Mouse (Mus musculus) kidney, postnatal 0 days (tissue): Measurements from ENCODE around the gene Myod1. TPM values are rescaled to one million over a fixed set of nuclear protein-coding genes. Genes with fewer than 3 reads are reported as not detected.

Source experiments
- ATAC-seq: fragments of 200-750 bp; cut with Nextera tagmentation; replicated peaks from 2 replicates; pipeline ENCODE4 v1.8.0; 2017; ENCODE audit warnings: low read depth, moderate number of reproducible peaks, moderate TSS enrichment, moderate library complexity; ENCODE audit not compliant: low FRiP score
- DNase-seq: peaks from one replicate; pipeline ENCODE4 v3.0.0-alpha.2; 2016; ENCODE audit warnings: low spot score
- H3K27ac ChIP-seq: fragments of 300-500 bp; sonication (generic); 2 replicates; pipeline ENCODE4 v1.5.1; 2014; ENCODE audit warnings: mild to moderate bottlenecking
- H3K27me3 ChIP-seq: fragments of 300-500 bp; sonication (generic); 2 replicates; pipeline ENCODE4 v1.6.1; 2014; ENCODE audit warnings: low read length, mixed read lengths; ENCODE audit not compliant: insufficient read depth
- H3K36me3 ChIP-seq: fragments of 300-500 bp; sonication (generic); 2 replicates; pipeline ENCODE4 v1.6.1; 2014; ENCODE audit warnings: low read length, mixed read lengths; ENCODE audit not compliant: insufficient read depth
- H3K4me1 ChIP-seq: fragments of 300-500 bp; sonication (generic); replicated peaks from 2 replicates; pipeline ENCODE4 v1.6.1; 2014; ENCODE audit warnings: antibody characterized with exemption, low read length, mixed read lengths; ENCODE audit not compliant: insufficient read depth
- H3K4me2 ChIP-seq: fragments of 300-500 bp; sonication (generic); 2 replicates; pipeline ENCODE4 v1.6.1; 2014; ENCODE audit warnings: mild to moderate bottlenecking, low read length, moderate library complexity, mixed read lengths
- H3K4me3 ChIP-seq: fragments of 300-500 bp; sonication (generic); replicated peaks from 2 replicates; pipeline ENCODE4 v1.5.1; 2014; ENCODE audit warnings: low read depth, low read length
- H3K9ac ChIP-seq: fragments of 300-500 bp; sonication (generic); 2 replicates; pipeline ENCODE4 v1.6.1; 2014; ENCODE audit warnings: low read depth, low read length
- H3K9me3 ChIP-seq: fragments of 300-500 bp; sonication (generic); replicated peaks from 2 replicates; pipeline ENCODE4 v1.6.1; 2016; ENCODE audit warnings: low read length, inconsistent platforms, mixed read lengths
- CTCF ChIP-seq: IDR thresholded peaks from 2 replicates; pipeline ENCODE4 v1.5.1; 2016; ENCODE audit warnings: antibody characterized with exemption, low read depth, mild to moderate bottlenecking, moderate library complexity
- WGBS: fragments of 180-500 bp; shearing (Covaris S2); extraction: QIAGEN DNeasy Blood & Tissue Kit; methylation state at CpG from one replicate; pipeline ENCODE4 v1.1.7; 2014; 5-methylcytosine and 5-hydroxymethylcytosine counted together
- polyA plus RNA-seq: library from polyadenylated mRNA; unstranded; fragments of >200 nt; fragmentation: Nextera tagmentation; extraction: Ambion mirVana; gene quantifications from 2 replicates; pipeline ENCODE4 v1.2.1, GENCODE M21; 2015

The Myod1 gene
- polyA plus RNA-seq, 1 experiment from 2014 or later = not detected

DNA sequence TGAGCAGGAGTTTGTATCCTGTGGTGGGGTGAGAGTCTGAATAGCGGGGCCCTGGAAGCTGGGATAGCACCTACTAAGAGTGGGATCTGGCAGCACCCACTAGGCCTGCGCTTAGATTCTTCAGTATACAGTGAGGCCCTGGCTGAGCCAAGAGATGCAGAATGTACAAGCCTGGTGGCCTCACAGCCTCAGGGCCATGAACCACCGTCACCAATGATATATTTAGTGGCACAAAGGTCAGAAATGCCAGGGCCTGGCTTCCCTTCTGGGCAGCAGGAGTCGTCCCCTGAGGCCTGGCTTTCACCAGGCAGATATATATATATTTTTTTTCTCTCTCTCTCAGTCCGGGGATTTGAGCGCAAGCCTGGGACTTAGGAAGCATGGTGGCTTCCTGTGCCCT lies 34.5 kb downstream of the Myod1 start:
- H3K27ac ChIP-seq = no peak overlapping the region
- no peaks in the 10 kb centered on the region for H3K36me3 ChIP-seq
- H3K27me3 ChIP-seq = no peaks in the 10 kb centered on the region
- no peak overlapping the region for H3K9ac ChIP-seq
- no peak for TF ChIP-seq CTCF
- H3K4me3 ChIP-seq = no peak overlapping the region
- no peak for ATAC-seq
- H3K4me2 ChIP-seq = no peak overlapping the region
- H3K4me1 ChIP-seq = no peaks in the 10 kb centered on the region
- 56% methylated on average over 6 of the region's 6 CpGs for WGBS
- no peaks in the 10 kb centered on the region for H3K9me3 ChIP-seq
- no peak for DNase-seq

DNA sequence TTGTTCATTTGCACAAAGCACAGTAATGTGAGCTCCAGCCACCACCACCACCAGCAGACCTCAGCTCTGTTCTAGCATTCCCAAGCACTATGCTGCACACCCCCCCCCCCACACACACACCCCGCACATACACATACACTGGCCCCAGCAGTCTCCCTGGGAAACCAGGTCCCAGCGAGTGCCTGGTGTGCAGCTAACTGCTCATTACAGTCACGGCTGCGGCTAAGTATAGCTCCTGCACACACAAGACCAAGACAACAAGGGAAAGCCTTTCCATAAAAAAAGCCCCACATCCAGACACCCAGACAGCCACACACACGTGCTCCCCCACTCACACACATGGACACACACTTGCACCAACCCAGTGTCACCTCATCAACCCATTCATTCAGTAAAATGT lies 36.5 kb downstream of the Myod1 start:
- Histone ChIP-seq H3K27me3 (no peaks in the 10 kb centered on the region), H3K9me3 (no peaks in the 10 kb centered on the region), H3K27ac (no peak overlapping the region), H3K9ac (no peak overlapping the region), H3K4me3 (no peak overlapping the region), H3K4me2 (no peak overlapping the region), H3K36me3 (no peaks in the 10 kb centered on the region), H3K4me1 (no peaks in the 10 kb centered on the region)
- 72% methylated on average over 5 of the region's 5 CpGs for WGBS
- TF ChIP-seq CTCF = no peak
- DNase-seq (no peak), ATAC-seq (no peak)

DNA sequence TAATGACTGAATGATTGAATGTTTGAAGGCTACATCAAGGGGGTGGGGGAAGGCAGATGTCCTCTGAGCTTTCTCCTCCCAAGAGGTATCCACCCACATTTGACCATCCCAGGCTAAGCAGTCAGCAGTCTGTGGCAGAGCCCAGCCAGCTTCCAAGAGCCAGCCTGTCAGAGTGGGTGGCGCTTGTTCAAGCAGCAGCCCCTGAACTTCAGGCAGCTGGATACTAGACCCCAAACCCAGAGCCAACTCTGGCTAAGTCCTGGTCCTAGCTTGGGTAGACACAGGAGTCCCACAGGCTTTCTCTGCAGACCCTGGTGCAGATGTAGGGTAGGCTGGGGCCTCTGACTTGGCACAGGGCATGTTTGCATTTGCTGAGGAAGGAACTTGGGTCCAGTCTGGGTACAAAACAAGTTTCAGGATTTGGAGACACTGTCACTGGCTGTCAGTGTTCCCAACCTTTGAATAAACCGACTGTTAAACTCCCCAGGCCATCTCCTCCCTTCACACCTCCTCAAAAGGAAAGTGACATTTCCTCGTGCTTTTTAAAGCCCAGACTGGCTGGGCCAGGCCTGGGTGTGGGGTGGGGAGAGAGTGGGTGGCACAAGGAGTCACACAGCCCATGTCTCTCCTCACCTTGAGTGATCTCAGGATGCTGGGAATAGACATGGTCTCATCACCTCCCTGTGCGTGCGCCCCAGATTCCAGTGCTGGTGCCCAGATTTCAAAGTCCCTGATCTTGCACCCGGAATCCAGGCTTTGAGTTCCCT lies 37.9 kb downstream of the Myod1 start:
- H3K4me2 ChIP-seq = no peak overlapping the region
- ATAC-seq (no peak), DNase-seq (no peak)
- no peak overlapping the region for H3K4me3 ChIP-seq
- H3K27ac ChIP-seq = no peak overlapping the region
- no peak overlapping the region for H3K9ac ChIP-seq
- WGBS = 55% methylated on average over 6 of the region's 6 CpGs
- H3K4me1 ChIP-seq = no peaks in the 10 kb centered on the region
- TF ChIP-seq CTCF = no peak
- H3K36me3 ChIP-seq = no peaks in the 10 kb centered on the region
- H3K27me3 ChIP-seq = no peaks in the 10 kb centered on the region
- H3K9me3 ChIP-seq = no peaks in the 10 kb centered on the region

DNA sequence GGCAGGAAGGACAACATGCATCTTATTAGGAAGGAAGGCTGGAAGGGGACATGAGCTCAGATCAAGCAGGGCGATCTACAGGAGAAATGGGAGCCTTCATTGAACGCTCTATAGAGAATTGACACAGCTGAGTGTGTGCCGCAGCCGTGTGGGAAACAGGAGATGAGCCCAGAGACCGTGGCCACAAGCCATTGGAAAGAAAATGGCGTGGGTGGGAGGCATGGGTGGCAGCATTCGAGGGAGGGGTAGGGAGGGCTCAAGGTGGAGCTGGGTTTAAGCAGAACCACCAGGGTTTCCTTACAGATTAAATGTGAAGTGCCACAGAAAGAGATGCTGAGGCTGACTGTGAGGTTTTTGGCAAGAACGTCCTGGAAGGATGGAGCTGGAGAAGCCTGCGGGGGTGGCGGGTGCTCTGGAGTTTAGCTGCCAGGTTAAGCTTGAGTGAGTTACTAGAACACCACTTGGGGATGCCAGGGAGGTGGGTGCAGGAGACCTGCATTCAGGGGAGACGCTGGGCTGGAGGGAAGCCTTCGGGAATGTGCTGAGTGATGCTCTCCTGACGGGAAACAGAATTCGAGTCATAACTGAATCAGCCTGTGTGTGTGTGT lies 39.6 kb downstream of the Myod1 start:
- no peak overlapping the region for H3K4me2 ChIP-seq
- DNase-seq = no peak
- 54% methylated on average over 14 of the region's 14 CpGs for WGBS
- H3K27ac ChIP-seq = no peak overlapping the region
- no peak for ATAC-seq
- TF ChIP-seq CTCF = no peak
- H3K9ac ChIP-seq = no peak overlapping the region
- no peaks in the 10 kb centered on the region for H3K9me3 ChIP-seq
- H3K4me1 ChIP-seq = no peaks in the 10 kb centered on the region
- H3K27me3 ChIP-seq = no peaks in the 10 kb centered on the region
- no peak overlapping the region for H3K4me3 ChIP-seq
- no peaks in the 10 kb centered on the region for H3K36me3 ChIP-seq

DNA sequence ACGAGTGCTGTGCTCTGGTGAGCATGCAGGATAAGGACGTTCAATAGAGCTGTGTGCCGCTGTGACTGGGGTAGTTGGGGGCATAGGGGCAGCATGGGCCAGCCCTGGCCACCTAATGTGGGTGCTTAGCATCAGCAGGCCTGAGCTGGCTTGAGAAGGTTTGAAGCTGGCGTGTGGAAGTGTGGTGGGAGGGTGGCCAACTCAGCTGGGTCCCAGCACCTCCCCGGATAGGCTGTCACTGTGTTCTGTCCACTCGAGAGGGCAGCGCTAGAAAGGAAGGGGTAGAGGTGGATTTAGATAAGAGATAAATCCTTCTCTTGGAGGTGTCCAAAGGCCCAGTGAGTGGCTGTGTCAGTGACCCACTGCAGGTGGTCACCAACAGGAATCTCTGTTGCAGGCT lies 41.2 kb downstream of the Myod1 start:
- Histone ChIP-seq H3K4me1 (no peaks in the 10 kb centered on the region), H3K4me2 (no peak overlapping the region), H3K4me3 (no peak overlapping the region), H3K27ac (no peak overlapping the region), H3K27me3 (no peaks in the 10 kb centered on the region), H3K36me3 (no peaks in the 10 kb centered on the region), H3K9me3 (no peaks in the 10 kb centered on the region), H3K9ac (no peak overlapping the region)
- no peak for TF ChIP-seq CTCF
- 69% methylated on average over 7 of the region's 7 CpGs for WGBS
- ATAC-seq = no peak
- no peak for DNase-seq

DNA sequence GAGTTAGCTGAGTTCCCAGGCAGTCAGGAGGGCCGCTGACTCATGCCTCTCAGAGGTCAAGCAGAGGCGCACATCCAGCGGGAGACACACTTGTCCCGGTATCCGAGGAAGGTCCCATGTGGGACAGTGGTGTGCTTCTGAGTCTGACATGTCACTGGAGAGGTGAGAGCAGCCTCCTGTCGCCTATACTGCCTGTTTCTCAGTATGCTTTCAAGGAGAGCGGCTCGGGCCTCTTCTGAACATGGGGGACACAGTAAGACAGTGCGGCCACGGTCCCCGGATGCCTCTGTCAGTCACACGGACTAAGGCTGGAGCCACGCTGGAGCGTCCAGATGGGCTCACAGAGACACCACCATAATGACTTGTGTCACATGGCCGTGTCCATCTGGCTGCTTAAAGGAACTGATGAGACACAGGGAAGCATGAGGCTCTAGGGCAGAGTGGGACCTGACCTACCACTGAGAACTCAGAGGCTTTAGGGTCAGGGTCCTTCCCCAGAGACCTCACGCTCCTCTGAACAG lies 41.9 kb downstream of the Myod1 start:
- Histone ChIP-seq H3K9ac (no peak overlapping the region), H3K36me3 (no peaks in the 10 kb centered on the region), H3K9me3 (no peaks in the 10 kb centered on the region), H3K27me3 (no peaks in the 10 kb centered on the region), H3K4me3 (no peak overlapping the region), H3K4me1 (no peaks in the 10 kb centered on the region), H3K4me2 (no peak overlapping the region), H3K27ac (no peak overlapping the region)
- no peak for TF ChIP-seq CTCF
- 75% methylated on average over 16 of the region's 16 CpGs for whole genome bisulfite sequencing
- no peak for DNase-seq
- ATAC-seq = no peak
